Mouse (Mus musculus): ENCODE measurements around the gene Amn.

- TF ChIP-seq POLR2A (IDR thresholded peaks at IDR 0.05; ENCODE audit: borderline replicate concordance, control insufficient read depth, low read depth, low read length) (no peak), CTCF (IDR thresholded peaks at IDR 0.05; ENCODE audit: control insufficient read depth, insufficient read depth, low read length) (no peak)
Measured at GRCm38 (mm10) chr12:111239930-111240329, 31.0 kb upstream of the Amn start.

Measured in bone marrow, adult 2 months (tissue).